ENCODE assay signal across 29 mouse cellular contexts in genomic region chr19:31813087-31813486, GRCm38 (mm10). TPM values are rescaled to one million over a fixed set of nuclear protein-coding genes. Genes with fewer than 3 reads are reported as not detected.
"Had no signal": no experiment of that assay in that cellular context is flagged by ENCODE, and none has a peak within 500 bp of the region (broad histone marks: within the 10 kb centered on the region; RNA-seq: fewer than 3 reads in every experiment).

No protein-coding gene starts in this region.

- ATAC-seq: liver, embryonic 12.5 days; midbrain, embryonic 15.5 days had no signal

- H3K4me1 ChIP-seq: kidney, embryonic 15.5 days; limb, embryonic 13.5 days; liver, embryonic 12.5 days; liver, embryonic 15.5 days; midbrain, embryonic 10.5 days; midbrain, embryonic 15.5 days; neural tube, embryonic 13.5 days; stomach, embryonic 15.5 days had no signal

- H3K9me3 ChIP-seq: kidney, embryonic 15.5 days; limb, embryonic 10.5 days; limb, embryonic 13.5 days; liver, embryonic 12.5 days; liver, embryonic 15.5 days; midbrain, embryonic 10.5 days; midbrain, embryonic 15.5 days; neural tube, embryonic 13.5 days; stomach, embryonic 15.5 days had no signal

- H3K27ac ChIP-seq: kidney, embryonic 15.5 days; limb, embryonic 10.5 days; limb, embryonic 13.5 days; liver, embryonic 12.5 days; liver, embryonic 15.5 days; midbrain, embryonic 10.5 days; midbrain, embryonic 15.5 days; neural tube, embryonic 13.5 days; stomach, embryonic 15.5 days had no signal

- H3K36me3 ChIP-seq: kidney, embryonic 15.5 days; limb, embryonic 10.5 days; limb, embryonic 13.5 days; liver, embryonic 12.5 days; liver, embryonic 15.5 days; midbrain, embryonic 10.5 days; midbrain, embryonic 15.5 days; neural tube, embryonic 13.5 days; stomach, embryonic 15.5 days had no signal

- DNase-seq: kidney, adult 11 months; kidney, adult 8-10 months; kidney, postnatal 10 days; kidney, postnatal 36 days; liver; lung, adult 2 months; lung, postnatal 14 days; lung, postnatal 4 days; retina, postnatal 1 day; right cerebral cortex, postnatal 25 days; spleen, adult 18-20 months; thymus, postnatal 25 days had no signal

- H3K9ac ChIP-seq: kidney, embryonic 15.5 days; limb, embryonic 13.5 days; liver, embryonic 12.5 days; liver, embryonic 15.5 days; midbrain, embryonic 15.5 days; neural tube, embryonic 13.5 days; stomach, embryonic 15.5 days had no signal

- H3K27me3 ChIP-seq: kidney, embryonic 15.5 days; limb, embryonic 13.5 days; liver, embryonic 12.5 days; liver, embryonic 15.5 days; midbrain, embryonic 15.5 days; neural tube, embryonic 13.5 days; stomach, embryonic 15.5 days had no signal

- H3K4me3 ChIP-seq: kidney, embryonic 15.5 days; limb, embryonic 10.5 days; limb, embryonic 13.5 days; liver, embryonic 12.5 days; liver, embryonic 15.5 days; midbrain, embryonic 10.5 days; midbrain, embryonic 15.5 days; neural tube, embryonic 13.5 days; stomach, embryonic 15.5 days had no signal

RNA-seq across cellular contexts. Expression of gene A1cf, which starts 55.5 kb away (rescaled TPM):
- total RNA-seq: layer of hippocampus, adult 18-20 months; layer of hippocampus, postnatal 25 days; left cerebral cortex, adult 18-20 months; left cerebral cortex, postnatal 25 days; megakaryocyte, adult 5-6 weeks; neutrophil, adult 5-6 weeks had no signal
- polyA plus RNA-seq: limb, embryonic 10.5 days; limb, embryonic 13.5 days; lung, adult 2 months; lung, embryonic 16.5 days; midbrain, embryonic 10.5 days; midbrain, embryonic 15.5 days; neural tube, embryonic 13.5 days; thymus, postnatal 0 days had no signal
